Mouse (Mus musculus) 3134 (cell line): Measurements from ENCODE around the gene Emp2.
"Not testable (repeated sequence)": the region's sequence is repeated elsewhere in the genome, so short reads cannot be mapped to it uniquely, and the experiment has no call there.

Source experiments
- DNase-seq: peaks from one replicate; pipeline ENCODE4 v3.0.0-alpha.2; 2011; ENCODE audit warnings: low spot score; ENCODE audit not compliant: insufficient read length; ENCODE audit errors: extremely low read depth

Emp2 gene

DNA sequence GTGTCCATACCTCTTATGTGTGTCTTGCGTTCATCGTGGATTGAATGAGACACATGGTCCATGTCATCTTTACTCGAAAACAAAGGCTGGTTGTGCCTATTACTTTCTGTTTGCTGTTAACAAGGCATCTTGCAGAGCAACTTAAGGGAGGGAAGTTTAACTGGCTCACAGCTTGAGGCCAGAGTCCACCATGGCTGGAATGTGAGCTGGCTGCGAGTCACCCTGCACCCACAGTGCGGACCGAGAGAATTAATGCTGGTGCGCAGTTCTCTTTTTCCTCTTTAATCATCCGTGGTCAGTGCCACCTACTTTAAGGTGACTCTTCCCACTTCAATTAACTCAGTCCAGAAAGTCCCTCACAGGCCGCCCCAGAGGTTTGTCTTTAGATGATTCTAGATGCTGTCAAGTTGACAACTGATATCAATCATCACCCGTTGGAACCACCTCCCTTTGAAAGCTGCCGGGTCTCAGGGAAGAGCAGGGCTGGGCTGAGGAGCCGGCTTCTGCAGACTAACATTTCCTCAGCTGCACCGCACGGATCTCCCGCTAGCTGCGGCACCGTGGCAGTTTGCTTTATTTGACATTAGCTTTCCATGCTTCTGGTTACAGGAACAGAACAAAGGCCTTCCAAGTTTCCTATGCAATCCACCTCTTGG lies 6.3 kb upstream of the Emp2 start:
- DNase-seq, result no peak

DNA sequence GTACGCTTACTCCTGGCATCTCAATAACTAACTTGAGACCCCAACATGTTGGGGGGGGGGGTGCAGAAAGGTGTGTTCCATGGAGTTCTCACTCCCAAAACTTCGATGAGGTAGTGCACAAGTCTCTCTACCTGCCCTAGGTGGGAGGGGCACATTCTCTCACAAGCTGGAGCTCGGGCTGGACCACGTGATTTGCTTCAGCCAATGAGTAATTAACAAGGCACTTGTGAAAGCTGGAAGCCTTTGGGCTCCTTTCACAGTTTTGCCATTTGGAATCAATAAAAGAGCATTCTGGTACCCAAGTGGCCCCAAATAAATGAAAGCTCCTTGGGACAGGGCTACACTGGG lies 3.4 kb upstream of the Emp2 start:
- DNase-seq, result no peak

DNA sequence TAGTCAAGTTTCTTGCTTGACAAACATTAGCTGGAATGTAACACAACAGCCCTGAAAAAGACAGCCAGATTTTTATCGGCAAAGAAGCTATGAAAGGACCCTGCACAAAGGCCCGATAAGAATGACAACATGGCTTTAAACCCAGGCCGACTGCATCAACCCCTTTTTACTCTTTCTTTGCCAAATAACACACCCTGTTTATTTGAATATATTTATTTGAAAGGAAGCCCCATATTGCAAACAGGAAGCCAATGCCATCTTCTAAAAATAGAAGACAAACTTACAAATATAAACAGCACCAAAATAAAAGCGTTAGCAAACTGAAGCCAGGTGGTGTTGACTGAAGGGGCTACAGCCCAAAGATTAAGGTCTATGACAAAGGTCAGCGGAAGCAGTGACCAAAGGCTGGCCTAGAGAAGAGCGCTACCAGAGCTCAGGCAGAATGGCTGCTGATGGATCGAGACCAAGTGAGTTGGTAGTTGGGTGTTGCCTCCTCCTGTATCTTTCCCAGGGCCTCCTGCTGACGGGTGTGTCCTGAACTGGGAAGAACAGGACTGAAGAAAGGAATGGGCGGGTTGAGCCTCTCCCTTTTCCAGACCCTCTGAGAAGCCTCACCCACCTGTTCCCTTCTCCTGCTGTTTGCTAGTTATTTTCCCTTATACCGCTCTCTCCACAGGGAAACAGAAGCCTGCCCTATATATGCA lies 2.9 kb upstream of the Emp2 start:
- DNase-seq, result no peak

DNA sequence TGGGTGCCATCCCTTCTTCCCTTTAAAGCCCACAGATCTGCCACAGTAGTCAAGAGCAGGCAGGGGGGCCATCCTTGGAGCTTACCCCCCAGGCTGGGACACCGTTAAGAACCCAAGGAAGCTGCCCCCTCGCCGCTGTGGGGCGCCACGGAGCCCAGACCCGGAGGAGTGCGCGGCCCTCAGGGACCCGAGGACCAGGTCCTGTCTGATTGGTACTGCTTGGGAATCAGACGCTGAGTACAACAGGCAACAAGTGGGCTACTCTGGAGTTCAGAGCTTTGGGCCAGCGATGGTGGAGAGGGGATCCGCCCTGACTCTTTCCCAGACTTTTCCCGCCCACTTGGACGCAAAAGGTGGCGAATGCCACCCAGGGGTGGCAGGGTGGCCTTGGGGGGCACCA lies 542 bp downstream of the Emp2 start:
- DNase-seq, result peak; percentile 86

DNA sequence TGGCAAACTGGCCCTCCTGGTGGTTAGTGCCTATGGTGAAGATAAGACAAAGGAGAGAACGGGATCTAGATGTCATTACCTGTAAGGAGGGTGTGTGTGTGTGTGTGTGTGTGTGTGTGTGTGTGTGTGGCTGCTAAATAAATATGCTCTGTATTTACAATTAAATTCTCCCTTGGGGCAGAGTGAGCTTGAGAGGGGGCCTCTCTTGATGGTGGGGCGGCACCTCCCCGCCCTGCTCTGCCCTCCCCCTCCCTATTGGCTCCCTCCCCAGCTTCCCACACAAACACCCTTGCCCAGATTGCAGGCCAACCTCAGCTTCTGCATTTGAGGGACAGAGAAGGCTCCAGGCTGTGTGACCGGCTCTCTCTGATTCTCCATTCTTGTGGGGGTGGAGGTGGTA lies 1.8 kb downstream of the Emp2 start:
- peak; percentile 42 for DNase-seq

DNA sequence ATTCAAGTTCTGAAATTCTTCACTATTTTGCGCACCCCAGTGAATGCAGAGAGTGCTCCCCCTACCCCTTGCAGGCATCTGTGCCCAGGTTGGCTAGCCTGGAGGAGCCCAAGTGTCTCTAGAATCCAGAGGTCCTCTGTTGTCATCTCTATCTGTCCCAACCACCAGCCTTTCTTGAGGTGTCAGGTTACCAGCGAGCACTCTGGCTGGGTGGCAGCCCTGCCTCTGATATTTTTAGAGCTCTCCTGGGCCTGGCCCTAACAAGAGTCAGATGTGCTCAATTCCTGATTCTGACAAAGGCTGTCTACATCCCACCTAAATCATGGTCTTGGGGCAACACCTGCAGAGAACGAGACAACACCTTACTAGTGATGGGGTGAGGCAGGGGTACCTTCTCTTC lies 2.7 kb downstream of the Emp2 start:
- DNase-seq, result peak; percentile 37

DNA sequence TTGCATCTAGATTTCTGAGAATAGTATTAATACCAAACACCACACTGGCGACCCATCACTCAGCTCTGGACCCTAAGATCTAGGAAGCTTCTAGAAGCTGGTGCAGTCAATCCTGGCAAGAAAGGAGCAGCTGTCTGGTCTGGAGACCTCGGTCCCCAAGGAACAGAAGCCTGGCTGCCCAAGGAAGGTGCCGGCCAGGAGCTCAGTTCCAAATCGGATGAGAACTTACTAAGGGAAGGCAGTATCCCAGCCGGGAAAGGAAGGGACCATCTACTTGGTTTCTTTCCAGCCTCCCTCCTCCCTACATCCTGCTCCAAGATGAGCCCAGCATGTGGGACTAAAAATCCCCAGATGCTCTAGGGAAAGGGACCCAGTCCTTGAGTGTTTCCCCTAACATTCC lies 3.3 kb downstream of the Emp2 start:
- no peak for DNase-seq

DNA sequence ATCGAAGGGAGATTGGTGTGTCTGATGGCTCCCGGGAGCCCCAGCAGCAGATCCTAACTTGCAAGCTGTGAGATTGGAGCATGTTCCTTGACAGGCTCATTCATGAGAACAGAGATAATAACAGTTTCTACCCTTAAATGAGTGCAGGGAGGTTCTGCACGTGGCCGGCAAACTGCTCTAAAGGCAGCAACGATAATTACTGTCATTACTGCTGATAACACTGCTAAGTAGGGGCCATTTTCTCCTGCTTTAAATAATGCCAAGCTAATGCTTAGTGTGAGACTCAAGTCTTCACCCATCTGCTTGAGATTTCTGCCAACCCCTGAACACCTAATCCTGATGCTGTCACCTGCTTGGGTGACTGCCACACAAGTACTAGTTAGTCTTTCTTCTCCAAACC lies 6.4 kb downstream of the Emp2 start:
- no peak for DNase-seq

DNA sequence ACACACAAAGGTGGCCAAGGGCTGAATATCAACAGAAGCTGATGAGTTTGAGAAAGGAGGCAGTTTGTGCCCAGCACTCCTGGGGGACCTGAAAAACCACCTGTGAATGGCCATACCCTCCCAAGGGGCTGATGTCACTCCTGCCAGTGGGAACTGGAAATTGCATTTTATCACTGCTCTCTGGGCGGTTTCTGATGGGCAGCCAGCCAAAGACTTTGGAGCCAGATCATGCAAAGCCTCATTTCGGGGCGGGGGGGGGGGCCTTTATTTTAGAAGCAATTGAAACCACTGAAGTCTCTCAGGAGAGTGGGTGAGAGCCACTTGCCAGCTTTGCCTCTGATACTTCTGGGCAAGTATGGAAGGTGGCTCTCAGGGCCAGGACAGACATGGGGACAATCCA lies 7.7 kb downstream of the Emp2 start:
- DNase-seq, result no peak

DNA sequence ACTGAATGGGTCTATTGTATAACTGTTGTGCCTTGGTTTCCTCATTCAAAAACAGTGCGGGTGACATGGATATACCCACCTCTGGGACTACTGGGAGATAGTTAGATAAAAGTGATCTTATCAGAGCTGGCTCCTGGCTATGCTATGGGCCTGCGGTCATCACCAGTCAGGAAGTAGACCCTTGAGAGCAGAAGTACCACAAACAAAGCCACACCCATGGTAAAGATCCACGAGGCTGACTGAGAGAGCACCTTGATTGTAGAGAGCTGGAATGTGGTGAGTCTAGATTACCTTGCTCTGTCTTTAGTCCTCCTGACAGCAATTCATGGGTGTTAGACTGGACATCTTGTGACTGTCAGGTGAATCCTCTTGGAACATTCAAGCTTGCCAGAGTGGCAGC lies 12.4 kb downstream of the Emp2 start:
- no peak for DNase-seq

DNA sequence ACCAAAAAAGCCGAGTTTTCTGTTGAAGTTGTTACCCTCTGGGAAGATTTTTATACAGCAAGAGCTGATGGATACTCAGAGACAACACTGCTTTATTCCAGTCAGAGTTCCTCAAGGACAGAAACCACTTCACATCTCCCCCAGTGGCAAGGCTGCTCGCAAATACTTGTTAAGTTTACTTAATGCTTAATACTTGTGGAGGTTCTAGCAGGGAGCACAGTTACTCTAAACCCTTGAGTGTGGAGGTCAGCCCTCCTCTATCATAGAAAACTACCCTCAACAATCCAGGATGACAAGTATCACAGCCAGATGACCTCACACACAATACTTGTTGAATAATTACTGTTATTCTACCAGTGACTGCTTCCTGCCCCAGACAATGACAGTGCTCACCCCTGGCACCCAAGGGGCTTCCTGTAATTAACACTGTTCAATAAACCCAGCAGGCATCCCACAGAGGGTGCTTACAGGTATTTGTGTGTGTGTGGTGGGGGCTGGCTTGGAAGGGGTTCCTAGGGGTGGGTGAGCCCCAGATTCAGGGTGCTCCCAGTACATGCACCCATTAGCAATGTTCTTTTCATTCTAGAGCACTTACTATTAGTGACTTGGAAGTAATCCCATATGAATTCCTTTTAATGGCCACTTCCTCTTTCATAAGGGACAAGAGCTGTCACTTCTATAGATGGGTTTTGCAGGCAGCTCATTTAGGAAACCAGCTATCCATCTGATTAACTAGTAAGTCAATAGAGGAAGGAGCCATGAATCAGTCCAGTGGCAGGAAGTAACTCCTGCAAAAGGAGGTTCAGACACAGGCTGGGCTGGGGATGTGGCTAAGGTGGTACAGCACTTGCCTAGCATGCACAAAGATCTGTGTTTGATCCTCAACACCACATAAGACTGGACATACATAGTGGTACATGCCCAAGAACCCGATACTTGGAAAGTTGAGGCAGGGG lies 13.3 kb downstream of the Emp2 start:
- no peak for DNase-seq

DNA sequence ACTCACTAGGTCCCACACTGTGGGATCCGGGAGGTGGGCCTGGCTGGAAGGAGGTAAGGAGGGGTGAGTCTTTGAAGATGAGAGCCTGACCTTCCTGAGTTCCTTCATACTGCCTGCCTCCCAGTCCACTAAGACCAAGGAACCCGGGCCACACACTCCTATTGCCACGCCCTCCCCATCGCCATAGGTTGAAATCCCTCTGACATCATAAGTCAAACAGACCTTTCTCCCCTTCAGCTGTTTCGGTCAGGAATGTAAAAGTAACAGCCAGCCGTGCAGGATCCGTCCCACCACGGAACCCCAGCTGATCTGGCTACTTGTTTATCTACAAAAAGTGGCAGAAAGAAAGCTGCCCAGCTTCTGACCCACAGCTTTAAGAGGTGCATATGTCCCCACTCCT lies 14.1 kb downstream of the Emp2 start:
- DNase-seq, result peak; percentile 57

DNA sequence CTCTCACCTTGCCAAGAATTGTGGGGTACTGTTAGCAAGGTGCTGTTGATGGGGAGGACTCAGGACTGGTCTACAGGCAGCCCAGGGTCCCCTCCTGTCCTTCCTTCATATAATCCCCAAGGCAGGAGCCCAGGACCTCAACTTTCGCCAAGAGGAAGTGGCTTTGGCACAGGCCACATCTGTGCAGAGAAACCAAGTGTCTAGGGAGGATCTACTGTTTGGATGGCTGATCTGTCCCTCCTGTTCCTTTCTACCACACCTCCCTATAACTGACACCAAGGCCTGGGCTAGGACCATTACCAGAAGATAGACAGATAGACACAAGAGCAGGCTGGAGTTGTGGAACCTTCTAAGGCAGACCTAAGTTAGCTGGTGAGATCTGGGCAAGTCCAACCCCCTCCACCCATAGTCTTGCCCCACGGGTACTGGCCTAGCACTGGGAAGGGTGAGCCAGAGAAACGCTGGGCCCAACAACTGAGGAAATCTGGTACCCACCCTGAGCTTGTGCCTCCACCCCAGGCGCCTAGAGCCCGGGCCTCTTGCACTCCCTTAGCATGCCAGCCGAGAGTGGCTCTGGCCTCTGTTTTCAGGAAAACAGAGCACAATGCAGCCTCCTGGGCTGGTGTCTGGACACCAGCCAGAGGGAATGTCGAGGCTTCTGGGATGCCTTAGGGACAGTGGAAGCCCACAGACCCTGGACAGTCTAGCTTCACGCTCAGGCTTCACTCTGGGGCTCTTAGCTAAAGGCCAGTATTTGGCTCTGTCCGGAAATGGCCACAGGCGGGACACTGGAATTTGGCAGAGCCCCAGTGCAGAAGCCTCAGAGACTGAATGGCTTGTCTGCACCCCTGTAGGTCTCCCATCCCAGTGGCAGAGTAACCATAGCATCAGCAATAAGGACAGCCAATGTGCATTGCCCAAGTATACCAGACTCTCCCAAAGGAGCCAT lies 15.8 kb downstream of the Emp2 start:
- peak; percentile 74 for DNase-seq

DNA sequence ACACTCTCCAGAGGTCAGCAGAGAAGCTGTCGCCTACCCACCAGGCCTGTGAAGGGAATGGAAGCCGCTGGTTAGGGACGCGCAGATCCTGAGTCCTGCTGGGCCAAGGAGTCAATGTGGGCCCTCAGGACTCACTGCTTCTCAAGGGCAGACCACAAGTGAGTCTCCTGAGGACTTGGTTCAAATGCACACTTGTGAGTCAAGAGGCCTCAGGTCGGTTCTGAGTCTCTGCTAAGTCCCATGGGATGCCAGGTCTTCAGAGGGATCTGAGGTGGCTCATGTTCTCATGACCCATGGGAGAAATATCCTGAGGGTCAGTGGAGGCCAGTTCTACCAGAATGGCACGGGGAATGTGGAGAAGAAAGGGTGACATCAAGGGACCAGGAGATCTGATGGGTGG lies 25.7 kb downstream of the Emp2 start:
- DNase-seq, result peak; percentile 61

DNA sequence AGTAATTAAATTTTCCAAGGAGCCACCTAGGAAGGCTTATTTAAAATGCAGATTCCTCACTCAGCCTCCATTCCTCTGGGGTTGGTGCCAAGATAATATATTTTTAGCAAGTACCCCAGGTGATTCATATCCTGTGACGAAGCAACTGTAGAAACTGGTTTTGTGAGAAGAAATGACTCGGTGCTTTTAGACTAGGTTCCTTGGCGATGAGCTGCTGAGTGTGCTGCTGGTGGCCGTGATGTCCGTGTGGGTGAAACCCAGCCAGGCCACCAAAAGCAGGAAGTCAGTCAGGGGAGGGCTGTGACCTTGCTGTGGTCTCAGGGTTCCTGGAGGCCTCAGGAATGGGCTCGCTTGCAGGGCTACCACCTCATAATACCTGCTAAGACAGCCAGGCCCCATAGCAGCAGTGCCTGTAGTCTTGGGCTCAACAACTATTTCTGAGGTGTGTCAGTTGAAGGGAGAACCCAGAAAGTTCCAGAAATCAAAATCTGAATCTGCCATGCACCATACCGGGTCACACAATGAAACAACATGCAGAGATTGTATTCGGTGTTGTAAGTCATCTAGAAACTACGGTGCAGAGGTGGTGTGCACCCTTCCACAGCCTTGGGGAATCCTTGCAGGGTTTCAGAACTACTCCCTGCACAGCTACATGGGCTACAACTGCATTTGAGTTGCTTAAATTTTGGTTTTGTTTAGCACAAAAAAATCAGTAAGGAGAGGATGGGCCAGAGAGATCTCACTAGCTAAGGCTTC lies 27.1 kb downstream of the Emp2 start:
- DNase-seq, result peak; percentile 84

DNA sequence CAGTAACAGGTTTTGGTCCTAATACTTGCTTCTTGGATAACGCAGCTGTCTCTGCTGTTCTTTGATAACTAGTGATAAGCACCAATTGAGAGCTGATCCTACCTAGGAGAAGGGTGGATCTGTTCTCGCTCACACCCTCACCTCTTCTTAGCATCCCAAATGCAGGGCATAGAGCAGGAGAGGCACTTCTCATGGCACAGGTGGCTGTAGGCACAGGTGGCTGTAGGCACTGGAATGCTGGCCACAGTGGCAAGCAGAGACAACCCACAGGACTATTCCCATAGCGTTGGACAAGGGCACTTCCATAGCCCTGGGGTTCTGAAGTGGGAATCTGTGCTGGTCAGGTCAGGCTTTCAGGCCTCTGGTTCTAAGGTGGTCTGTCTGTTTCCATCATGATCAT lies 31.9 kb downstream of the Emp2 start:
- DNase-seq, result no peak

DNA sequence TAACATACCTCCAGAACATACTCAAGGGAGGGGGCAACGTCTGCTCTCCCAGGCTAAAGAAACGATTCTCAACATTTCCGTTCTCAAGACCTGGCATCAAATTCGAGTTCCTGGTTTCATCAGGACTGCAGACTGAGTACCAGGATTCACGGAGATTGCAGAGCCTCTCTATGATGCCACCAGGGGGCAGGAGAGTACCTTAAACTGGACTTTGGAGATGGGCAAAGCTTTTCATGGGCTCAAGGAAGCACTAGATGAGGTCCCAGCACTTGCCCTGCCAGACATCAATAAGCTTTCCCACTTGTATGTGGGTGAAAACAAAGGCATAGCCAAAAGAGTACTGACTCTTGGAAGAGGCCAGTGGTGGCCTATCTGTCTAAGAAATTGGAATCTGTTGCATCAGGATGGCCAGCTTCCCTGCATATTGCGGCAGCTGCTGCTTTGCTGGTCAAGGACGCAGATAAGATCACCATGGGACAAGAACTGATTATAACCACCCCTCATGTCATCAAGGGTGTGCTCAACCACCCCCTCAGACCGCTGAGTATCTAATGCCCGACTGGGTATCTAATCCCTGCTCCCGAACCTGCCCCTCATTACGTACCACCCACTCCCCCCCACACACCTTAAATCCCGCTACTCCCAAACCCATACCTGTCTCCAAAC lies 33.3 kb downstream of the Emp2 start:
- DNase-seq, result peak; percentile 42

DNA sequence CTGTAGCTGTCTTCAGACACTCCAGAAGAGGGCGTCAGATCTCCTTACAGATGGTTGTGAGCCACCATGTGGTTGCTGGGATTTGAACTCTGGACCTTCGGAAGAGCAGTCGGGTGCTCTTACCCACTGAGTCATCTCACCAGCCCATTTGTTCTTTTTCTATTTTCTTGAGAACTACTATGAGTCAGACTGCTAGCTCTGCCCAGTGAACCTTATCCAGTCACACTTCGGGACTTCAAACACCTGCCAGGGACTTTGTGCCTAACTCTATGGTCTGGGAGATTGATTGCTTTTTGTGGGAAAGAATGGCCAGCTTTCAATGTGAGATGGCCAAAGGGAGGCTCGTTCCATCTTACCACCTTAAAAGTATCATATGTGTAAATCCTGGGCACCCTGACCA lies 37.0 kb downstream of the Emp2 start:
- DNase-seq, result not testable (repeated sequence)

DNA sequence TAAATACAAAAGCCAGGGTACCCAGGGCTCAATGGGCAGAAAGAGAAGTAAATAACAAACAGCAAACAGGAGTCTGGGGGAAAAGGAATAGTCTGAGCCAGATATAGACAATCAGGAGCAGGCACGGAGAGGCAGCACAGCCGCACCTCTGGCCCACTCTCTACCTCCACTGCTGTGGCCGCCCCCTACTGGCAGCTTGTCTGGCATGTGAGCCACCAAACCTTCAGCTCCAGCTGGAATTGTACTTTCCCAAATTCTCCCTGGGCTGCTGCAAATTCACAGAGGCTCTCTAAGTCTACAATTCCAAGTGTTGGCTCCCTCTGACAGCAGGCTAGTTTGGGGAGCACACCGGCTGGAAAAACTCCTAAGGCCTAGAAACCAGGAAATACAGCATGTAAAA lies 39.3 kb downstream of the Emp2 start:
- no peak for DNase-seq
